Mouse (Mus musculus) E14TG2a.4 (cell line): ENCODE data around the gene Zfp148.

Experiments used
- CTCF ChIP-seq: conservative IDR thresholded peaks from 2 replicates; pipeline ENCODE4 v1.5.1; 2014; ENCODE audit warnings: low read length
- NANOG ChIP-seq: IDR thresholded peaks from 2 replicates; pipeline ENCODE4 v1.6.1; 2014; ENCODE audit warnings: borderline replicate concordance, low read length, mixed read lengths
- POU5F1 ChIP-seq: IDR thresholded peaks from 2 replicates; pipeline ENCODE4 v1.6.1; 2014; ENCODE audit warnings: low read length, borderline replicate concordance

DNA sequence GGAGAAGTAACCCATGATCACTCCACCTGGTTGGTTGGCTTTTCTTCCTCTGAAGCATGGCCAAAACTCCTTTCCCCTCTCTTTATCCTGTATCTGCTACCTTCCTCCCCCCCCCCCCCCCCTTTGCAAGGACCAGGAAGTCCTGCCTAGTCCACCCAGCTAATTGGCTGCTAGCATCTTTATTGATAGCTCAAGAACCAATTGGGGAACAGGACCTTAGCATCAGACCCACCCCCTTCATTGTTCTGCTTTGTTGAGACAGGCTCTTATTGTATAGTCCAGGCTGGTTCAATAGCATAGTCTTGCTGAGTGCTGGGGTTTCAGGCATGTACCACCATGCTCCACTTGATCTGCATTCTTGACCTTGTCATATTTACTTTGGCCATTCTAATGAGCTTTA lies 99.3 kb downstream of the Zfp148 start:
- TF ChIP-seq CTCF: no peak
- TF ChIP-seq NANOG: no peak
- TF ChIP-seq POU5F1: no peak
